Mouse (Mus musculus) hematopoietic stem cell, adult 5-6 weeks (primary cell): ENCODE data around the gene Stx5a. TPM values are rescaled to one million over a fixed set of nuclear protein-coding genes. Genes with fewer than 3 reads are reported as not detected.
A peak's percentile ranks its signal among the peaks of the same experiment; 100 is the strongest.

Experiments used
- ATAC-seq, 2 experiments: fragments of 125-278 bp in 1 of 2; replicated peaks in 1 of 2; 2 replicates each; pipeline ENCODE4 v1.8.0; 2016 to 2017; ENCODE audit warnings: inconsistent platforms in 2 of 2, mild to moderate bottlenecking in 2 of 2, moderate number of reproducible peaks in 2 of 2, low read depth in 1 of 2, moderate TSS enrichment in 1 of 2; ENCODE audit not compliant: low FRiP score in 2 of 2, poor library complexity in 2 of 2, severe bottlenecking in 2 of 2, insufficient read depth in 1 of 2, low TSS enrichment in 1 of 2
- total RNA-seq: library from RNA; stranded (forward); fragments of 172-1452, 232-1000 nt; gene quantifications from 2 replicates; pipeline ENCODE4 v1.2.3, GENCODE M21; 2017

Gene Stx5a
- total RNA-seq = 90.9 and 120 TPM in 2 replicates

DNA sequence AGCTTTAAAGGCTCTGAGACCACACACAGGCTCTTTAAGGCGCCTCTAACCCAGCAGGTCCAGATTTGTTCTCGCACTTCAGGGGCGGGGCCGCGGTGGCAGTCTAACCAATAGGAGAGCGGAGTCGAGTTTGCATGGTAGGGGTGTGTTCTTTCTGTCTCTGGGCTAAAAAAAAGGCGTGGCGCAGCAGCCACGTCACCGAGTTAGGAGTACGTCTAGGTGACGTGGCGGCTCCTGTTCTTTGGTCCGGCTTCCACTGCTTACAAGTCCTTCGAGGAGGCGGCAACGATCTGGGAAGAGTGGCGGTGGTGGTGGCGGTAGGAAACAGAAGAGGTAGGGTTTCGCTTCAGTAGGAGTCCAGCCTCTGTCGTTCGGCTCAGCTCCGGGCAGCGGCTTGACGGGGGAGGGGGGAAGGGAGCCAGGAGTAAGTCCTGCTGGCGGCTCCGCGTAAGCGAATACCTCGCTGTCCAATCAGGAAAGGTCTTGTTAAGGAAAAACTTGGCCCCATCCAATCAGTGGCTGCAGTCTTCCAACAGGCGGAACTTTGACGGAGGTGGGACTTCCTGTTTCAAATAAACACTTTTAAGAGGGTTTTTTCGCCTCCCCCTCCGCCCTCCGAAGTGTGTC is at the start of gene Stx5a:
TSS of gene Stx5a (plus strand) at position 171 of the 627 bp plus-strand sequence.
- ATAC-seq = peak; percentile 96 to 97

DNA sequence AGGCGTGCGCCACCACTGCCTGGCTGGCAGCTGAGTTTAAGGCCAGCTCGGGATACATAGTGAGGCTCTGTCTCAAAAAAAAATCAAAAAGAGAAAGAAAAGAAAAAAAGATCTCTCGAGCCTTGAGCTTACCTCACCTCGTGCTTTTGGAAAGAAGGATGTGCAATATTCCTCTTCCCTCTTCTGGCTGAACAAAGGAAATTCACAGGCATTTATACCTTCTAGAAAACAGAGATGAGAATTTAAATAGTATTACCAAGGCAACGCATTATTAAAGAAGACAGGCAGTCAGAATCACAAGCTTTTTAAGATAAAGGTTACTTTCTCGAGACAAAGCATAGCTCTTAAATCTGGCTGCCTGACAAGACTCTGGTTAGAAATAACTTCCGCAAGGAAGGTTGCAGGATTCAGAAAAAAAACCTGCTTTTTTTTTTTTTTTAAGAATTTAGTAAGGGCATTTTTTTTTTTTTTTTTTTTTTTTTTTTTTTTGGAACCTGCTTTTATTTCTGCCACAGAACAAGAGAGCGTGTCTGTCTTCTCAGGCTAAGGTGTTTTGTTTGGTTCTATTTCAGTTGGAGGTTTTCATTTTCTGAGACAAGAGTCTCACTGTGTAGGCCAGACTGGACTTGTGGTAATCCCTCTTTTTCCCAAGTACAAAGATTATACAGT is 49.2 kb upstream of the Stx5a start:
- no peak for ATAC-seq

DNA sequence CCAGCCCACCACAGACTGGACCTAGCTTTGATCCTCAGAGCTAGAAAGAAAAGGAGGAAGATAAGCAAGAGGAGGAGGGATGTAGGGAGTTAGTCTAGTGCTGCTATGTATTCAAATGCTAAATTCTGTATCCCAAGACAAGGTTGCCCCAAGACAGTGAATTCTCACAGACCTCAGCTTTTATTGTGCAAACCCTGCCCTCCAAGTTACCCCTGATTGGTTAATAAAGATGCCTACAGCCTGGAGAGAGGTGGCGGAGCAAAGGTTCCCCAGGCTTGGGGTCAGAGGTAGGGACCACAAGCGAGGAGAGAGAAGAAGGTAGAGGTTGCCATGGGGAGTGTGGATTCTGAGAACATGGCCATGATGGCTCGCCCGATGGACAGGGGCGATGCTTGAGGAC is 48.5 kb upstream of the Stx5a start:
- no peak for ATAC-seq

DNA sequence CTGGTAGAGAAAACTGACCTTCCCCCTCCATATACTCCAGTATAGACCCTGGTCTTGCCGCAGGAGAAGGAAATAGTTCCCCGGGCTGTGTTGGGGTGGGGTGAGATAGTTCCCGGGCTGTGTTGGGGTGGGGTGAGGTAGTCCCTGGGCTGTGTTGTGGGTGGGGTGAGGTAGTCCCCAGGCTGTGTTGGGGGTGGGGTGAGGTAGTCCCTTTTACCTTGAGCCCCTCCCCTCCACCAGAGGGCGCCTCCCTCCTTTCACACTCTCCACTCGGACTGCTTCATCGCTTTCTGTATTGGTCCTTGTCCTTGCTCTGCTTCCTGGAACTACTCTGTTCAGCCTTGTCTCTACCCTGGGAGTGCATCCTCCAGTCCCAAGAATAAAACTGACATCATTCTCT is 45.9 kb upstream of the Stx5a start:
- peak; percentile 65 to 76; a peak in 3 of 4 replicates for ATAC-seq

DNA sequence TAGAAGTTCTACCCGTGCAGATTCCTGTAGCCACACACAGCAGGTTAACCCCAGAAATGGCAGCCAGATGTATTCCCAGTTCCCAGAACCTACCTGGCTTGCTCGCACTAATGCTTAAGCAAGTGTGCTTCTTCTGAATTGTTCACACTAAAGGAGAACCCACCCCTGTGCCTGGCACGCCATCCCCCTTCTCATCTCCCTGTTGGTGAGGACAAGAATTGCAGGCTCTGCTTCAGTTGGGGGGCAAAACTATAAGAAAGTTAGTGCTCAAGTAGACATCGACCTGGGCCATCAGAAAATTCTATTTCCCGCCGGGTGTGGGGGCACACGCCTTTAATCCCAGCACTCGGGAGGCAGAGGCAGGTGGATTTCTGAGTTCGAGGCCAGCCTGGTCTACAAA is 41.6 kb upstream of the Stx5a start:
- ATAC-seq = no peak

DNA sequence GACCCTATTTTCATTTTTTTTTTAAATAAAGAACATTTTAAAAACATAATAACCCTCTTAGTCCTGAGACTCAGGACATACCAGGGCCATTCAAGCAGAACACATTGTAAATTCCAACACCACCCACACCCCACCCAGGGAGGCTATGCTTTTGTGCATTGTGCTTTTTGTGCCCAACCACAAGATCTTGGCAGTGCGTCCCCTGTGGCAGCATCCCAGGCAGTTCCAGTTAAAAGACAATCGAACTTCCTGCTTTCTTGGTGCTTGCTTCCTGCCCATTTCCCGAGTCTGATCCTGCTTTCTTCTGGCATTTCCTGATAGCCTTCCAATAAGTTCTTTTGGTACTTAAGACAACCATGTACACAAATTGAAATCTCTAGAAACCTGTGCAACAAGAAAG is 38.8 kb upstream of the Stx5a start:
- no peak for ATAC-seq

DNA sequence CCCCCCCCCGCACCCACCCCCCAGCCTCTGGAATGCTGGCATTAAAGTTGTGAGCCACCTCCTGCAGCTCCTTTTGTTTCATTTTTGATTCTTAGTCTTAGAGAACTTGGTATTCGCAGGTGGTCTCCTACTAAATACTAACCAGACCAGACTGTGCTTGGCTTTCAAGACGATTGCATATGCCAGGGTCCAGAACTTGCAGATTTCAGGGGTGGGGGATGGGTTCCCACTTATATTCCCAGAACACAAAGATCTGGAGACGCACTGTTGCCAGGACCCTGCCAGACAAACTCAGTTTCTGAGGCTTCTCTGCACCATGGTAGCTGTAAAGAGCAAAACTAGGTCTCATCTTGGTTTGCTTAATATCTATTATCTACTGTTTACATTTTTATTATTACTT is 37.6 kb upstream of the Stx5a start:
- no peak for ATAC-seq

DNA sequence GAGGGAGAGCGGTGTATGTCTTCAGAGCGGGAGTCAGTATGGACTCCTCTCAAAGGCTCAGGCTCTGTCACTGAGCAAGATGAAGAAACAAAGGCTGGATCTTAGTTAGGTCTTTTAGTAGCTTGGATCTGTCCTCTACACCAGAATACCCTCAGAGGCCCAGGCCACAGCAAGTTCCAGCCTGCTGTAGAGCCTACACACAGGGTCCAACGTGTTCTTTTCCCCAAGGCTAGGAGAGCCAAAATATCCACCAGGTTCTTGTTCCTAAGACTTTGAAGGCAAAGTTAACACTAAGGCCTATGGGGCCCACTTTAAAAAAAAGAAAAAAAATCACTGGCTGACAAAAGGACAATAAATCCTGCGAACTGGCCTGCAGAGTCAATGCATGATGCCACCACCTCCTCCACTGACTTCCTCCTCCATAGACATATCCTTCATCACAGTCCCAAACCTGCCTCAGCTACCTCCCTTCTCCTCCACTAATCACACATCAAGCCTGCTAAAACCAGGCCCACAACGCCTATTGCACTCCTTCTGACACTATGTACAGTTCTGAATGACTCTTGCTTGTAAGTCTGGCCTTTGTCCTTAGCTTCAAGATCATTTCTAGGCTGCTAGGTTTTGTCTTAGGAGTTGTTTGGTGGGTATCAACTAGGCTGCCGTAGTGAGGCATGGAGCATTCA is 36.0 kb upstream of the Stx5a start:
- ATAC-seq = no peak

DNA sequence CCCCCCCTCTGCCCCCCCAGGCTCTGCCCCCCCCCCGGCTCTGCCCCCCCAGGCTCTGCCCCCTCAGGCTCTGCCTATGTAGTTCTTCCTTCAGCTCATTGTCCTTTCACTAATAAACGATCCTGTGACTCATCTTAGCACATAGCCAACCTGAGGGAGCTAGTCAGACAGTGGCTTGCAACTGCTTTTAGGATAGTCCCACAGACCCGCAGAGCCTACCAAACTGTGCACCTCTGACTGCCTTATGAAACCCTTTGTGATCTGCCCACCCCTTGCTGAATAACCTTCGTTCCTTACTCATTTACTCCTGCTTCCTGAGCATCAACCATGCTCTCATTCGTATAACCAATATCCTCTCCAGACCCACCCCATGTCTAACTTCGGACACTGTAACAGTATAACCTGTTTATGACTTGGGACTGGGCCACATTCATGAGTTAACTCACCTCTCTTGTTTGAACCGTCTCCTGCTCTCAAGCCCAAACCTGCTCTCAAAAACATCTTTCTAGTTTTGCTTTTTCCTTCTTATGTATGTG is 35.0 kb upstream of the Stx5a start:
- no peak for ATAC-seq

DNA sequence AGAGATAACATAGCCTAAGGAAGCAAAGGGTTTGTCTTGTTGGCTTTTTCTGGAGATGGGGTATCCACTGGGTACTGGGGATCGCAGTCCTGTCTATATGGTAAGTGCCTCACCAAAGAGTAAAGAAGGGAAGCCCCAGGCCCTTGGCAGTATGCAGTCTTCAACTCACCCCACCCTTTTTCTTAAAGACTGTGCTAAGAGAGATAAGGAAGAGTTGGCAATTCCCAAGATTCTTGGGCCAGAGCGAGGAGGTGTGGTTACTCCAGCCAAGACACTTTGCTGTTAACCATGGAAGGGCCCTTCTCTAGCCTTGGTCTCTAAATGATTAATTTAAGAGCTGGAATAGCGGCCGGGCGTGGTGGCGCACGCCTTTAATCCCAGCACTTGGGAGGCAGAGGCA is 34.3 kb upstream of the Stx5a start:
- no peak for ATAC-seq

DNA sequence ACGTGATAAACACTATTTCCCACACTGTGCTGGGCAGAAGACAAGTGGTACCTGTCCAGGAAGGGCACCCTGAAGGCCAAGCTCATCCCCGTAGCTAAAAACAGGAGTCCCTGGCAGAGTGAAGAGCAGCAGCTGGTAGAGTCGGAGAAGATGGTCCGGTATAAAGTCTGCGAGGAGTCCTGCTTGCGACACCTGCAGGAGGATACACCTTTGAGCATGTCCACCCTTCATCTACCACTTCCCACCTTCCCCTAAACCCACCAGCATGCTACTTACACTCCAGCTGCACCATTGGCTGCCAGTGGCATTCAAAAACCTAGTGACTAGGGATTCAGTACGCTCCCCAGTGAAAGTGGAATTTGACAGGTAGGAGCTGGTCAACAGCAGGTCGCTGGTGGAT is 32.3 kb upstream of the Stx5a start:
- ATAC-seq = no peak

DNA sequence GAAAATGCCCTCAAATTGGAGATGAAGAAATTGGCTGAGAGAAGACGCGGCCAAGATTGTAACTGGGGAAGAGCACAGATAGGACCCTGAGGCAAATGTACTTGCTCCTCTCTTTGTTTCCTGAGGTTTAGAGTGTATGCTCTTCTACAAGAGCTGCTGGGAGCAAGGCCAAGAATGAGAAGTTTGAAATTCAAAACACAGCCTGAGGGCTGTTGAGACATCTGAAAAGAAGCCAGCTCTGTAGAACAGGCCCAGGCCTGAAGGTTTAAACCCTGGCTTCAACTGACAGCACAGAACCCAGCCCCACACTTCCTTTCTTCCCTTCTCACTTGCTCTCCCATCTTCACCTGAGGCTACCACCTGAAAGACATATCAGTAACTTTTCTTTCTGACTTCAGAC is 31.2 kb upstream of the Stx5a start:
- no peak for ATAC-seq

DNA sequence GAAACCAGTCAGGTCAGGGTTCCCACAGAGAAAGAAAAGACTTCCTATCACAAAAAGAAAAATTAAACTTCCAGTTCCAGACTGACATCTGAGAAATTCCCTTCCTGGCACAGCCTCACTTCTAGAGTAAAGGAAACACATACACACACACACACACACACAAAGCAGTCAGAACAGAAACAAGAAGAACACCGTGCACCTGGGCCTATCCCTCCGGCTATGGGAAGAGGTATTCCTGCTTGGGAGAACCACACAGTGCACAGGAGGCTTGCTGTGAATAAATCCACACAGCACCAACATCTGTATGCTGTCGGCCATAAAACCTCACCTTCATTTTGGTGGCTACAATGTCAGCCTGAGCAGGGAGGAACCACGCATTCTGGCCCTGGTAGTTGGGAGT is 29.7 kb upstream of the Stx5a start:
- ATAC-seq = no peak

DNA sequence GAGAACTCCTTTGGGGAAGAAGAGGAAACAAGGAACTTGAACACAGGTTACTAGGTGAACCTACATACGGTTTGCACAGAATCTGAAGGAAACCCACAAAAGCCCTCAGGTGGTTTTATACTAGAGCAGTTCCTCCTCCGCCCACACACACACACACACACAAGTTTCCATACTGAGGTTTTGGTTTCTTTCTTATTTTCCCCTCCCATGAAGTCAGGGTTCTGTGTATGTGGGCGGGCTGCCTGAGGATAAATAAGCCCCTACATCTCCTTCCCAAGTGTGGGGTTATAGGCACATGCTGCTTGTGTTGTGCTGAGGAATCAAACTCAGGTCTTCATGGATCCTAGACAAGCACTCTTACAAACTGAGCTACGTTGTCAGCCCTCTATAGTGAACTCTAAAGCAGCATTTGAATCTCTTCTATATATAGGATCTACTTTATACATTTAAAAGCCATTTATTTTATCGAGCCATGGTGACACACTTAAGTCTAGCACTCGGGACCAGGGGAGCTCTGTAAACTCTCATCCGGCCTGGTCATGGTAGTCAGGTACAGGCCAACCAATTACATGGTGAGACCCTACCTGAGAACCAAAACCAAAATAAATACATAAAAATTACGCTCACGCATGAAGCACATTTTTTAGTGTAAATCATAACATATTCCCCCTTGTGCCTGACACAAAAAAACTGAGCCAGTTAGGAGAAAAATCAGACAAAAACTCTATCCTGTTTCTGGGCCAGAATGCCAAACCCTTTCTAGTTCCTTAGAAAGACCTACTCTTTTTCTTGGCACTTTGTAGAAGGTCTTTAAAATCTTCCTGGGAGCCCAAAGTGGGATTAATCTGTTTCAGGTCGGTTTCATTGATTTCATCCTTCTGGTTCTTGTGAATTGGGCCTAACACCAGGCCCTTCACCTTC is 29.0 kb upstream of the Stx5a start:
- peak; percentile 23 to 47 for ATAC-seq

DNA sequence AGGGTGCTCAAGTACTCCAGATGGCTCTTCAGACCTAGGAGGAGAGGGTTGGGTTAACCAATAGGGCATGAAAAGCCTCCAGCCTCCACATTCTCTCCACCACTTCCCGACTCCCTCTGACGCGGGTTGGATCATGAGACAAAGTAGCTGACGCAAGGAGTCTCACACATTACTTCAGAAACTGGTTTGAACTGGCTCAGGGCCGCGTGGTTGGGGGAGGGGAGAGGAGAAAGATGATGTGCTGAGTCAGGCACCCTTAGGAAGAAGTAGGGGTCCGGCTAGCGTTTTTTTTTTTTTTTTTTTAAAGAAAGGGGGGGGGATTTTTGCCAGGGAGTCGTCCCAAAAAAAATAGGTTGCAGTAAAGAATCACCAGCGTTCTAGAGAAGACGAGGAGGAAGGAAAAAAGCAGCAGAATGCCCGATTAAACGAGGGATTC is 28.3 kb upstream of the Stx5a start:
- ATAC-seq = peak; percentile 54 to 64

DNA sequence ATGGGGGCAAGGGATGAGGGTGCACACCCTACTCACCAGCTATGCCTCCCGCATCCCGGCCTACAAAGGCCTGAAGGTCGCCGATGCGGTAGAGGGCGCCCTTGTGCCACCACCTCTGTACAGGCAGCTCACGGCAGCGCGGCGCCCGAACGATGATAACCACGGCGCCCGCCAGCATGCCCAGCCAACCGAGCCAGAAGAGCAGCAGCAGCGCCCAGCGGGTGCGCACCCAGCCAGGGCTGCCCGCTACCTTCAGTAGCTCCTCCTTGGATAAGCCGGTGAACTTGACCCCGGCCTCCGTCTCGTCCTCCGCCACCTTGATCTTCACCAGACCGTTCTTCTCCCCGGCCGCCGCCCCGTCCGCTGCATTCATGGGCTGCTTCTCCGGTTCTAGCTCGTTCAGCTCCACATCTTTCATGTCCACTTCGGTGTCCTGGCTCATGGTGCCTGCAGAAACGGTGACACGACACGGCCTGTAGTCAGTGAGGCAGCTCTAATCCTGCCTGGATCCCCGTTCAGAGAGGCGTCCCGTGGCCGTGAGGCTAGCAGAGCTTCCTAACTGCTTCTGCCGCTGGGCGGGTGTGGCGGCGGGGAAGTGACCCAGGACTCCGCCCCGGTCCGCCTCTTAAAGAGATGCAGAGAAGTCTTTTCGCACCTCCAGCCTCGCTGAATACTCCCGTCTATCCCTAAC is 27.8 kb upstream of the Stx5a start:
- ATAC-seq = peak; percentile 73 to 74
